Mouse (Mus musculus): Measurements from ENCODE around the gene Nudcd3.
"Not testable (repeated sequence)": the region's sequence is repeated elsewhere in the genome, so short reads cannot be mapped to it uniquely, and the experiment has no call there.

Gene Nudcd3

GRCm38 (mm10) chr11:6120001-6120400 is 80.2 kb downstream of the Nudcd3 start:
- DNase-seq, result no peak

GRCm38 (mm10) chr11:6119312-6119711 is 80.9 kb downstream of the Nudcd3 start:
- no peak for DNase-seq

- DNase-seq, result no peak
Observed at GRCm38 (mm10) chr11:6117956-6118355, 82.3 kb downstream of the Nudcd3 start.

- peak; percentile 23 to 51 for DNase-seq
Observed at GRCm38 (mm10) chr11:6111734-6112484, 88.3 kb downstream of the Nudcd3 start.

GRCm38 (mm10) chr11:6109990-6110389 is 90.2 kb downstream of the Nudcd3 start:
- DNase-seq, result no peak

GRCm38 (mm10) chr11:6108296-6108695 is 91.9 kb downstream of the Nudcd3 start:
- no peak for DNase-seq

- no peak for DNase-seq
Observed at GRCm38 (mm10) chr11:6107722-6108121, 92.5 kb downstream of the Nudcd3 start.

GRCm38 (mm10) chr11:6104734-6105133 is 95.5 kb downstream of the Nudcd3 start:
- no peak for DNase-seq

- DNase-seq, result not testable (repeated sequence)
Observed at GRCm38 (mm10) chr11:6096637-6097036, 103.6 kb downstream of the Nudcd3 start.

GRCm38 (mm10) chr11:6086991-6087390 is 113.2 kb downstream of the Nudcd3 start:
- DNase-seq, result no peak

GRCm38 (mm10) chr11:6078737-6079136 is 121.5 kb downstream of the Nudcd3 start:
- DNase-seq, result no peak

GRCm38 (mm10) chr11:6075618-6076066 is 124.6 kb downstream of the Nudcd3 start:
- no peak for DNase-seq

- DNase-seq, result peak in 1 of 2 experiments; percentile 15
Observed at GRCm38 (mm10) chr11:6068181-6068957, 131.8 kb downstream of the Nudcd3 start.

GRCm38 (mm10) chr11:6067160-6067559 is 133.1 kb downstream of the Nudcd3 start:
- DNase-seq, result peak in 1 of 2 experiments; percentile 13

- peak in 1 of 2 experiments; percentile 9 for DNase-seq
Observed at GRCm38 (mm10) chr11:6066176-6066575, 134.0 kb downstream of the Nudcd3 start, which contains the start of gene Camk2b. Gene Camk2b (minus strand): TSS chr11:6066362.

GRCm38 (mm10) chr11:6065551-6066121 is 134.6 kb downstream of the Nudcd3 start:
- DNase-seq, result peak in 1 of 2 experiments; percentile 33

- DNase-seq, result no peak
Observed at GRCm38 (mm10) chr11:6065046-6065521, 135.1 kb downstream of the Nudcd3 start.

GRCm38 (mm10) chr11:6064215-6065045 is 135.8 kb downstream of the Nudcd3 start:
- DNase-seq, result no peak

GRCm38 (mm10) chr11:6063501-6064214 is 136.6 kb downstream of the Nudcd3 start:
- DNase-seq, result no peak

GRCm38 (mm10) chr11:6063065-6063464 is 137.2 kb downstream of the Nudcd3 start:
- DNase-seq, result peak in 1 of 2 experiments; percentile 28

- DNase-seq, result peak in 1 of 2 experiments; percentile 20
Observed at GRCm38 (mm10) chr11:6062329-6062728, 137.9 kb downstream of the Nudcd3 start.

GRCm38 (mm10) chr11:6061891-6062290 is 138.3 kb downstream of the Nudcd3 start:
- DNase-seq, result peak in 1 of 2 experiments; percentile 22
